Mouse (Mus musculus): ENCODE results near the gene Vps4b. TPM values are rescaled to one million over a fixed set of nuclear protein-coding genes. Genes with fewer than 3 reads are reported as not detected.

Gene Vps4b
- polyA plus RNA-seq, 1 experiment from 2014 or later = 58.1 TPM

Other genes with a start within 250 kb of the Vps4b start
- gene Bcl2, start 82.5 kb downstream of the Vps4b start, polyA plus RNA-seq (2016; fragmentation: Nextera tagmentation; extraction: Ambion mirVana) = 8.2 and 8.3 TPM in 2 replicates
- gene Kdsr, start 37.0 kb downstream of the Vps4b start, polyA plus RNA-seq (2016; fragmentation: Nextera tagmentation; extraction: Ambion mirVana) = 6.6 and 8.0 TPM in 2 replicates
- gene Serpinb5, start 64.4 kb upstream of the Vps4b start, polyA plus RNA-seq (2016; fragmentation: Nextera tagmentation; extraction: Ambion mirVana) = not detected in 2 replicates
- not detected in 2 replicates for gene Serpinb12, start 137.7 kb upstream of the Vps4b start, polyA plus RNA-seq (2016; fragmentation: Nextera tagmentation; extraction: Ambion mirVana)
- not detected in 2 replicates for gene Serpinb13, start 184.3 kb upstream of the Vps4b start, polyA plus RNA-seq (2016; fragmentation: Nextera tagmentation; extraction: Ambion mirVana)

Data from hindbrain, embryonic 10.5 days (tissue).